Mouse (Mus musculus): Measurements from ENCODE around the gene Trim66. TPM values are rescaled to one million over a fixed set of nuclear protein-coding genes. Genes with fewer than 3 reads are reported as not detected.
A peak's percentile ranks its signal among the peaks of the same experiment; 100 is the strongest.

Trim66 gene
- polyA plus RNA-seq, 1 experiment: 0.57 TPM

GRCm38 (mm10) chr7:109492616-109493318 is 15.2 kb downstream of the Trim66 start:
- no peaks in the 10 kb centered on the region for H3K79me3 ChIP-seq (ENCODE audit: low read depth)
- no peaks in the 10 kb centered on the region for H3K36me3 ChIP-seq (ENCODE audit: control insufficient read depth, insufficient read depth)
- H3ac ChIP-seq (ENCODE audit: control insufficient read depth, insufficient read length, low read depth): no peak overlapping the region
- H3K79me2 ChIP-seq (ENCODE audit: control insufficient read depth, insufficient read depth): no peaks in the 10 kb centered on the region
- no peak overlapping the region for H3K4me3 ChIP-seq (ENCODE audit: insufficient read depth, poor library complexity, severe bottlenecking)
- TF ChIP-seq MAX (IDR thresholded peaks at IDR 0.05) (no peak), MYOG (IDR thresholded peaks at IDR 0.05; ENCODE audit: control insufficient read depth, extremely low read depth, insufficient read length) (no peak), MYOD1 (IDR thresholded peaks at IDR 0.05; ENCODE audit: control insufficient read depth, insufficient read length, low read depth) (no peak), FOSL1 (IDR thresholded peaks at IDR 0.05; ENCODE audit: insufficient read depth, low read length, poor library complexity, severe bottlenecking) (no peak), CEBPB (IDR thresholded peaks at IDR 0.05; ENCODE audit: low read depth) (no peak), USF1 (IDR thresholded peaks at IDR 0.05; ENCODE audit: low read depth) (no peak), CTCF (IDR thresholded peaks at IDR 0.05; ENCODE audit: control insufficient read depth, insufficient read depth, insufficient read length) (no peak)
- no peaks in the 10 kb centered on the region for H3K27me3 ChIP-seq (ENCODE audit: control insufficient read depth, insufficient read depth, insufficient read length)

- no peak for TF ChIP-seq CTCF (IDR thresholded peaks at IDR 0.05; ENCODE audit: control insufficient read depth, insufficient read depth, insufficient read length)
- no peak for TF ChIP-seq MYOD1 (IDR thresholded peaks at IDR 0.05; ENCODE audit: control insufficient read depth, insufficient read length, low read depth)
- no peak for TF ChIP-seq MAX (IDR thresholded peaks at IDR 0.05)
- no peak for TF ChIP-seq MYOG (IDR thresholded peaks at IDR 0.05; ENCODE audit: control insufficient read depth, extremely low read depth, insufficient read length)
- TF ChIP-seq FOSL1 (IDR thresholded peaks at IDR 0.05; ENCODE audit: insufficient read depth, low read length, poor library complexity, severe bottlenecking): no peak
- no peak for TF ChIP-seq USF1 (IDR thresholded peaks at IDR 0.05; ENCODE audit: low read depth)
- TF ChIP-seq CEBPB (IDR thresholded peaks at IDR 0.05; ENCODE audit: low read depth): no peak
- Histone ChIP-seq H3K79me3 (ENCODE audit: low read depth) (no peaks in the 10 kb centered on the region), H3K79me2 (ENCODE audit: control insufficient read depth, insufficient read depth) (no peaks in the 10 kb centered on the region), H3ac (ENCODE audit: control insufficient read depth, insufficient read length, low read depth) (peak overlapping the region; percentile 18), H3K36me3 (ENCODE audit: control insufficient read depth, insufficient read depth) (no peaks in the 10 kb centered on the region), H3K27me3 (ENCODE audit: control insufficient read depth, insufficient read depth, insufficient read length) (no peaks in the 10 kb centered on the region), H3K4me3 (ENCODE audit: insufficient read depth, poor library complexity, severe bottlenecking) (no peak overlapping the region)
These were observed 23.7 kb downstream of the Trim66 start for GRCm38 (mm10) chr7:109484221-109484620.

- Histone ChIP-seq H3K4me3 (ENCODE audit: insufficient read depth, poor library complexity, severe bottlenecking) (no peak overlapping the region), H3K36me3 (ENCODE audit: control insufficient read depth, insufficient read depth) (no peaks in the 10 kb centered on the region), H3ac (ENCODE audit: control insufficient read depth, insufficient read length, low read depth) (no peak overlapping the region), H3K79me3 (ENCODE audit: low read depth) (no peaks in the 10 kb centered on the region), H3K79me2 (ENCODE audit: control insufficient read depth, insufficient read depth) (no peaks in the 10 kb centered on the region), H3K27me3 (ENCODE audit: control insufficient read depth, insufficient read depth, insufficient read length) (no peaks in the 10 kb centered on the region)
- TF ChIP-seq MYOD1 (IDR thresholded peaks at IDR 0.05; ENCODE audit: control insufficient read depth, insufficient read length, low read depth) (no peak), FOSL1 (IDR thresholded peaks at IDR 0.05; ENCODE audit: insufficient read depth, low read length, poor library complexity, severe bottlenecking) (no peak), MAX (IDR thresholded peaks at IDR 0.05) (no peak), CEBPB (IDR thresholded peaks at IDR 0.05; ENCODE audit: low read depth) (no peak), CTCF (IDR thresholded peaks at IDR 0.05; ENCODE audit: control insufficient read depth, insufficient read depth, insufficient read length) (no peak), USF1 (IDR thresholded peaks at IDR 0.05; ENCODE audit: low read depth) (no peak), MYOG (IDR thresholded peaks at IDR 0.05; ENCODE audit: control insufficient read depth, extremely low read depth, insufficient read length) (no peak)
These were observed 27.2 kb downstream of the Trim66 start for GRCm38 (mm10) chr7:109480765-109481197.

GRCm38 (mm10) chr7:109477926-109478325 is 30.0 kb downstream of the Trim66 start:
- Histone ChIP-seq H3K27me3 (ENCODE audit: control insufficient read depth, insufficient read depth, insufficient read length) (no peaks in the 10 kb centered on the region), H3K4me3 (ENCODE audit: insufficient read depth, poor library complexity, severe bottlenecking) (no peak overlapping the region), H3K36me3 (ENCODE audit: control insufficient read depth, insufficient read depth) (no peaks in the 10 kb centered on the region), H3ac (ENCODE audit: control insufficient read depth, insufficient read length, low read depth) (no peak overlapping the region), H3K79me3 (ENCODE audit: low read depth) (no peaks in the 10 kb centered on the region), H3K79me2 (ENCODE audit: control insufficient read depth, insufficient read depth) (no peaks in the 10 kb centered on the region)
- TF ChIP-seq CTCF (IDR thresholded peaks at IDR 0.05; ENCODE audit: control insufficient read depth, insufficient read depth, insufficient read length): no peak
- TF ChIP-seq CEBPB (IDR thresholded peaks at IDR 0.05; ENCODE audit: low read depth): no peak
- no peak for TF ChIP-seq MYOD1 (IDR thresholded peaks at IDR 0.05; ENCODE audit: control insufficient read depth, insufficient read length, low read depth)
- TF ChIP-seq USF1 (IDR thresholded peaks at IDR 0.05; ENCODE audit: low read depth): no peak
- TF ChIP-seq MYOG (IDR thresholded peaks at IDR 0.05; ENCODE audit: control insufficient read depth, extremely low read depth, insufficient read length): no peak
- TF ChIP-seq MAX (IDR thresholded peaks at IDR 0.05): no peak
- TF ChIP-seq FOSL1 (IDR thresholded peaks at IDR 0.05; ENCODE audit: insufficient read depth, low read length, poor library complexity, severe bottlenecking): no peak

GRCm38 (mm10) chr7:109470700-109471099 is 37.2 kb downstream of the Trim66 start:
- H3K79me3 ChIP-seq (ENCODE audit: low read depth): no peaks in the 10 kb centered on the region
- no peak overlapping the region for H3ac ChIP-seq (ENCODE audit: control insufficient read depth, insufficient read length, low read depth)
- H3K4me3 ChIP-seq (ENCODE audit: insufficient read depth, poor library complexity, severe bottlenecking): no peak overlapping the region
- H3K79me2 ChIP-seq (ENCODE audit: control insufficient read depth, insufficient read depth): no peaks in the 10 kb centered on the region
- peak; percentile 43 for TF ChIP-seq MYOD1 (IDR thresholded peaks at IDR 0.05; ENCODE audit: control insufficient read depth, insufficient read length, low read depth)
- no peak for TF ChIP-seq MYOG (IDR thresholded peaks at IDR 0.05; ENCODE audit: control insufficient read depth, extremely low read depth, insufficient read length)
- no peak for TF ChIP-seq CEBPB (IDR thresholded peaks at IDR 0.05; ENCODE audit: low read depth)
- TF ChIP-seq CTCF (IDR thresholded peaks at IDR 0.05; ENCODE audit: control insufficient read depth, insufficient read depth, insufficient read length): no peak
- no peak for TF ChIP-seq MAX (IDR thresholded peaks at IDR 0.05)
- no peak for TF ChIP-seq FOSL1 (IDR thresholded peaks at IDR 0.05; ENCODE audit: insufficient read depth, low read length, poor library complexity, severe bottlenecking)
- no peak for TF ChIP-seq USF1 (IDR thresholded peaks at IDR 0.05; ENCODE audit: low read depth)
- no peaks in the 10 kb centered on the region for H3K27me3 ChIP-seq (ENCODE audit: control insufficient read depth, insufficient read depth, insufficient read length)
- H3K36me3 ChIP-seq (ENCODE audit: control insufficient read depth, insufficient read depth): no peaks in the 10 kb centered on the region

Data from C2C12 (cell line).